Mouse (Mus musculus) lung, embryonic 15.5 days (tissue): Measurements from ENCODE around the gene Nab2. TPM values are rescaled to one million over a fixed set of nuclear protein-coding genes. Genes with fewer than 3 reads are reported as not detected.

Experiments used
- ATAC-seq: fragments of 200-750 bp; cut with Nextera tagmentation; 2 replicates; pipeline ENCODE4 v1.8.0; 2017; ENCODE audit warnings: moderate number of reproducible peaks, borderline replicate concordance; ENCODE audit not compliant: low FRiP score, low TSS enrichment; ENCODE audit errors: extremely low read depth
- H3K27ac ChIP-seq: fragments of 300-500 bp; sonication (generic); 2 replicates; pipeline ENCODE4 v1.5.1; 2015; ENCODE audit warnings: moderate library complexity, mild to moderate bottlenecking, inconsistent platforms
- H3K27me3 ChIP-seq: fragments of 300-500 bp; sonication (generic); 2 replicates; pipeline ENCODE4 v1.6.1; 2015; ENCODE audit warnings: inconsistent platforms
- H3K36me3 ChIP-seq: fragments of 300-500 bp; sonication (generic); 2 replicates; pipeline ENCODE4 v1.6.1; 2015; ENCODE audit warnings: inconsistent platforms
- H3K4me1 ChIP-seq: fragments of 300-500 bp; sonication (generic); 2 replicates; pipeline ENCODE4 v1.6.1; 2015; ENCODE audit warnings: inconsistent platforms
- H3K4me2 ChIP-seq: fragments of 300-500 bp; sonication (generic); 2 replicates; pipeline ENCODE4 v1.6.1; 2015; ENCODE audit warnings: inconsistent platforms, mild to moderate bottlenecking, moderate library complexity
- H3K4me3 ChIP-seq: fragments of 300-500 bp; sonication (generic); 2 replicates; pipeline ENCODE4 v1.5.1; 2015; ENCODE audit warnings: mild to moderate bottlenecking, inconsistent platforms
- H3K9ac ChIP-seq: fragments of 300-500 bp; sonication (generic); 2 replicates; pipeline ENCODE4 v1.6.1; 2015; ENCODE audit warnings: inconsistent platforms
- H3K9me3 ChIP-seq: fragments of 300-500 bp; sonication (generic); 2 replicates; pipeline ENCODE4 v1.6.1; 2016; ENCODE audit warnings: inconsistent platforms
- WGBS: fragments of 180-500 bp; shearing (Covaris S2); methylation state at CpG from one replicate; pipeline ENCODE4 v1.1.7; 2015; 5-methylcytosine and 5-hydroxymethylcytosine counted together
- polyA plus RNA-seq: library from polyadenylated mRNA; unstranded; fragments of >200 nt; fragmentation: Nextera tagmentation; extraction: Ambion mirVana; gene quantifications from 2 replicates; pipeline ENCODE4 v1.2.1, GENCODE M21; 2015

Nab2 gene
- polyA plus RNA-seq, 1 experiment from 2014 or later: 15.4 TPM

DNA sequence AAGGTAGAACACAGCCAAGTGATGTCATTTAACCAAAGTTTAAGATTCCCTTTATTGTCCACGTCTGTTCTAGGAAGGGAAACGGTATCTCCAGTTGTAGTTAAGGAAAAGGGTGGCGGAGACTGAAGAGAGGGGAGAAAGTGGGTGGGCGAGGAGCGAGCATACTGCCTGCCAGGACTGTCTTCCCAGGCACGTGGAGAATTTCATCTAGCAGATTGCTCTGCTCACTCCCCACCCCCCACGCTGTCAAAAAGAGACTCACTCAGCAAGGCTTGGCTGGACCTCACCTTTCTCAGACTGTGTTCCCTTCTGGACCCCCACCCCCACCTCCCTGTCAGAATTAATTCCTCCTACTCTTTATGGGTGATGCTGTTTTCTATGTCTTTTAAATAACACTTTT is 802 bp upstream of the Nab2 start:
- Histone ChIP-seq H3K9ac (no peak overlapping the region), H3K36me3 (peaks cover 5% of the 10 kb centered on the region; the same call in 1 of the 2 replicates), H3K4me1 (peaks cover 36% of the 10 kb centered on the region), H3K4me3 (peak overlapping the region; percentile 75), H3K9me3 (no peaks in the 10 kb centered on the region), H3K4me2 (peak overlapping the region; percentile 81), H3K27ac (peak overlapping the region; percentile 100), H3K27me3 (no peaks in the 10 kb centered on the region)
- ATAC-seq: no peak
- 11% methylated on average over 7 of the region's 7 CpGs for WGBS

DNA sequence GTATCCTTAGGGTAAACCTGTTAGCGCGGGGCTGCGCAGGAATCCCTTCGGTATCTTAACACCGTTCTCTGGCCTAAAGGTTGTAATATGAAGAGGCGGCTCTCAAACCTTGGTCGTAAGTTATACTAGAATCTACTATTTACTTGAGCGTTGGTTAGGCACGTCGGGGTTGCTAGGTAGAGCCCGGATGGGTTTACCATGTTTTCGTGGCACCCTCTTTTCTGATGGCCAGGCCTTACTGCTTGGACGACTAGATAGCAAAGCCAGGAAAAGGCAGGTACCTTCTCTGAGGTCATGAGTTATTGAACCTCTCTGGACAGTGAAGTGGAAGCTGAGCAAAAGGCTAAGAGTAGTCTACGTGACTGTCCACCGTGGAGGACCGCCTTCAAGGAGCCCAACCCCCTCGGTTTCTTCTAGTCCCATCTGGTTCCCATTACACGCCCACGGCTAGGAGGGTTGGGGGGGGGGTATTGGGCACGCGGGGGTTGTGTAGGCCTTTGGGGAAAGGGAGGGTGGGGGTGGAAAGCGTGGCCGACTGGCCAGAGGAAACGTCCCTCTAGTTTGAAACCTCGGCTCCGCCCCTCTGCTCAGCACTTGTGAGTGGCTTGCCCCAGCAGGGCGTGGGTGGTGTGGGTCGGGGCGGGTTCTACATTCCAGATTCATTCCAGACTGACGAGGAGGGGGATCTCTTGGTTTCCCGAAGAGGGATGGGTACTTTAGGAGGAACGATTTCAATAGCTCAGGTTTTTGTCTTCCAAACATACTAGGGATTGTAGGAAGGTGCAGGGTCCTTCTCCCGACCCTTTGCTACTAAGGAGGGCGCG is 887 bp downstream of the Nab2 start:
- peak overlapping the region; percentile 75 for H3K4me3 ChIP-seq
- no peaks in the 10 kb centered on the region for H3K9me3 ChIP-seq
- peak overlapping the region; percentile 81 for H3K4me2 ChIP-seq
- H3K4me1 ChIP-seq: peaks cover 52% of the 10 kb centered on the region
- peak; percentile 76 for ATAC-seq
- H3K27me3 ChIP-seq: no peaks in the 10 kb centered on the region
- peak overlapping the region; percentile 88 for H3K9ac ChIP-seq
- WGBS: 1% methylated on average over 35 of the region's 35 CpGs
- peaks cover 17% of the 10 kb centered on the region for H3K36me3 ChIP-seq
- peak overlapping the region; percentile 100 for H3K27ac ChIP-seq

GRCm38 (mm10) chr10:127666501-127667268 is 1.7 kb downstream of the Nab2 start, which contains the start of gene Nemp1:
Gene Nemp1 (plus strand): TSS chr10:127666901.
- peaks cover 17% of the 10 kb centered on the region for H3K36me3 ChIP-seq
- peak; percentile 72 for ATAC-seq
- peak within 1 kb of the TSS; percentile 75 for H3K4me3 ChIP-seq
- WGBS: under 1% methylated on average over 61 of the region's 73 CpGs
- no peaks in the 10 kb centered on the region for H3K9me3 ChIP-seq
- H3K4me2 ChIP-seq: peak within 1 kb of the TSS; percentile 81
- peak within 1 kb of the TSS; percentile 88 for H3K9ac ChIP-seq
- no peaks in the 10 kb centered on the region for H3K27me3 ChIP-seq
- H3K4me1 ChIP-seq: peaks cover 60% of the 10 kb centered on the region
- peak within 1 kb of the TSS; percentile 100 for H3K27ac ChIP-seq

DNA sequence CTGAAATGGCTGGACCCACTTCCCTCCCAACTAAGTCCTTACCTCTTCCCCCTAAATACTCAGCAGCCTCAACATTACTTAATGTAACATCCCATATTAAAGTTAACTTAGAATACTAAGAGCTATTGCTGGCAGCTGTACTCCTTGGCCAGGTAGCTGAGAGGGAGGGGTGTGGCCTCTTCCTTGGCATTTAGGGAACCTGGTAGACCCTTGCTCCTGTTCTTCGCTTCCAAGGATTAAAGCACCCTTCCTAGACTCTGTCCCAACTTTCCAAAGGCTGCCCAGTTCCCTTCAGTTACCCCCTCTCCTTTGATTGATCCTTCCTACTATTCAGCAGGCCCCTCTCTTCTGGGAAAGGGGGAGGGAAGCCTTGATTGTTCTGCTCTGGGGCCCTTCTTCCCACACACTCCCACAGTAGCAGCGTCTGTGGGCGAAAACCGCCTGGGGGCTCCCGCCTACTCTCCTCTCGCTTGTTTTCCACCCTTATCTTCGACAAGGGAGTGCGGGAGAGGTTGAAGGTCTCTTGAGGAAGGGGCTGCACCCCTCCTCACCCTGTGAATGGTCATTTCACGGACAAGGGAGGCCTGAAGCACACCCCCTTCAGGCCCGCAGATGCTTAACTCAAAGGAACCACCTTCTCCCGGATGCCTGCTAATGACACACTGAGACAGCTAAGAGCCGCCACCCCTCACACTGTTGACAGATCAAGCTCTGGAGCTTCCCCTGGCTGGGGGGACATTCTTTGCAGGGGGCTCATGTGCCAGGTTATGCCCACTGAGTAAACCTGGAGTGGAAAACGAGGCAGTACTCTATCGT is 2.8 kb downstream of the Nab2 start:
- Histone ChIP-seq H3K9me3 (no peaks in the 10 kb centered on the region), H3K4me2 (peak overlapping the region; percentile 81), H3K36me3 (peaks cover 26% of the 10 kb centered on the region), H3K27me3 (no peaks in the 10 kb centered on the region), H3K4me3 (peak overlapping the region; percentile 75), H3K27ac (peak overlapping the region; percentile 100), H3K4me1 (peaks cover 72% of the 10 kb centered on the region), H3K9ac (peak overlapping the region; percentile 88)
- ATAC-seq: no peak
- WGBS: 5% methylated on average over 14 of the region's 14 CpGs

GRCm38 (mm10) chr10:127664891-127665290 is 3.5 kb downstream of the Nab2 start:
- H3K4me2 ChIP-seq: peak overlapping the region; percentile 81
- peaks cover 32% of the 10 kb centered on the region for H3K36me3 ChIP-seq
- no peak for ATAC-seq
- H3K9ac ChIP-seq: peak overlapping the region; percentile 88; the same call in 1 of the 2 replicates
- no peaks in the 10 kb centered on the region for H3K9me3 ChIP-seq
- H3K27me3 ChIP-seq: no peaks in the 10 kb centered on the region
- WGBS: 42% methylated on average over 13 of the region's 13 CpGs
- peak overlapping the region; percentile 2; the same call in 1 of the 2 replicates for H3K27ac ChIP-seq
- peak overlapping the region; percentile 75 for H3K4me3 ChIP-seq
- peaks cover 71% of the 10 kb centered on the region for H3K4me1 ChIP-seq

DNA sequence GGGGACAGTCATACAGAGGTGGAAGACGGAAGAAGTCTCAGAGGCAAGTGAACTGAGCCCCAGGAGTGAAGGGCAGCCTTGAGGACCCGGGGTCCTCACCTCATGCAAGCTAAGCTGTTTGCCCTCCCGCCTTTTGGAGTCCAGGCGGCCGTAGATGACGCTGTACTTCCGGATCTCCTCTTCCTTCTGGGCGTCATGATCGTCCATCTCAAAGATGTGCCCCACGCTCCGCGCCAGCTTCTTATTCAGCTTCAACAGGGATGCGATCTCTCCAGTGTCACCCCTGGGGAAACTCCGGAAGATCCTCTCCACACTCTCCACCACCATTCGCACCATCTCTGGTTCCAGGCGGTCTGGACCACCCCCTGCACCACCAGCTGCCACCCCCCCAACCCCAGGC is 4.2 kb downstream of the Nab2 start:
- Histone ChIP-seq H3K4me1 (peaks cover 68% of the 10 kb centered on the region), H3K9ac (peak overlapping the region; percentile 29; the same call in 1 of the 2 replicates), H3K36me3 (peaks cover 39% of the 10 kb centered on the region), H3K27me3 (no peaks in the 10 kb centered on the region), H3K4me2 (peak overlapping the region; percentile 81), H3K27ac (peak overlapping the region; percentile 92), H3K4me3 (peak overlapping the region; percentile 75), H3K9me3 (no peaks in the 10 kb centered on the region)
- WGBS: 43% methylated on average over 16 of the region's 16 CpGs
- no peak for ATAC-seq

DNA sequence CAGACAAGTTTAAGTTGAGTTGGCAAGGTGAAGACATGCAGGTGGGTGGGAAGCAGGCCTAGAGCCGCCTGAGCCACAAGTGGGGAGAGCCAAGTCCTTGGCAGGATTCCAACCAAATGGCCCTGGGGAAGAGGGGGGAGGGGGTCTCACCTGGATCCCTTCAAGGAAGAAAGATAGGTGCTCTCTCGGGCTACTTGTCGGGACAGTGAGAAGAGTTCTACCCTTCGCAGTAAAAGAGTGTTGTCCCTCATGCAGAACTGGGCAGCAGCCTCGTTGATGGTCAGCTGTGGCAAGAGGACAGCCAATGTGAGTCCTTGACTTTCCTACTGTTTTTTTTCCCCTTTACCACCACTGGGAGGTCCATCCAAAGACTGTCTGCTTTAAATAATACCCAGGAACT is 4.8 kb downstream of the Nab2 start:
- Histone ChIP-seq H3K27ac (peak overlapping the region; percentile 92), H3K36me3 (peaks cover 42% of the 10 kb centered on the region), H3K9ac (no peak overlapping the region), H3K4me3 (0 out of 2 replicates have a peak overlapping the region, but pooled peaks have one; percentile 27), H3K27me3 (no peaks in the 10 kb centered on the region), H3K4me2 (peak overlapping the region; percentile 81), H3K9me3 (no peaks in the 10 kb centered on the region), H3K4me1 (peaks cover 64% of the 10 kb centered on the region)
- WGBS: 22% methylated on average over 5 of the region's 5 CpGs
- ATAC-seq: no peak

DNA sequence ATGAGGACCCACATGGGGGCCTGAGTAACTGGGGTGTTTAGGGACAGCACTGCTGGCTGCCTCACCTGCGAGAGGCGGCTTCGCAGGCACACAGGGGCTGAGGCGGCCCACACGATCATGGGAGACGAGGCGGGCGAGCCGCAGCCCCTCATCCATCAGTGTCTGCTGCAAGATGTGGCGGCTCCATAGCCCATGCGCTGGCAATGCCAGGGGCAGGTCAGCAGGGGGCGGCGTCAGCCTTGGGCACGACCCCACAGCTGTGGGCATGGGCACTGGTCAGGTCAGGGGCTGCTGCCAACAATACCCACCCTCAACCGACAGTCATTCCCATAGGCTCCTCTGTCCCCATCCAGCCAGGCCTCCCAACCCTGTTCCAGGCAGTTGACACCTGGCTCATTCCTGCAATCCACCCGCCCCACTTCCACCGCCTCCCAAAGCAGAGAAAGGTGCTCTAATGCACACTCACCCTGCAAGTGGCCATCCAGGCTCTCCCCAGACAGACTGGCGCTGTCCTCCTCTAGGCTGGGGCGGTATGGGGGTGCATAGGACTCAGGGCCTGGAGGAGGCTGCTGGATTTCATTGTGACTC is 5.6 kb downstream of the Nab2 start:
- Histone ChIP-seq H3K36me3 (peaks cover 46% of the 10 kb centered on the region), H3K27me3 (no peaks in the 10 kb centered on the region), H3K27ac (peak overlapping the region; percentile 92), H3K4me1 (peaks cover 68% of the 10 kb centered on the region), H3K4me2 (peak overlapping the region; percentile 81), H3K9me3 (no peaks in the 10 kb centered on the region), H3K4me3 (peak overlapping the region; percentile 27), H3K9ac (peak overlapping the region; percentile 25)
- no peak for ATAC-seq
- 24% methylated on average over 19 of the region's 19 CpGs for WGBS

- 4% methylated on average over 16 of the region's 16 CpGs for WGBS
Measured at GRCm38 (mm10) chr10:127661915-127662663, 6.3 kb downstream of the Nab2 start.

DNA sequence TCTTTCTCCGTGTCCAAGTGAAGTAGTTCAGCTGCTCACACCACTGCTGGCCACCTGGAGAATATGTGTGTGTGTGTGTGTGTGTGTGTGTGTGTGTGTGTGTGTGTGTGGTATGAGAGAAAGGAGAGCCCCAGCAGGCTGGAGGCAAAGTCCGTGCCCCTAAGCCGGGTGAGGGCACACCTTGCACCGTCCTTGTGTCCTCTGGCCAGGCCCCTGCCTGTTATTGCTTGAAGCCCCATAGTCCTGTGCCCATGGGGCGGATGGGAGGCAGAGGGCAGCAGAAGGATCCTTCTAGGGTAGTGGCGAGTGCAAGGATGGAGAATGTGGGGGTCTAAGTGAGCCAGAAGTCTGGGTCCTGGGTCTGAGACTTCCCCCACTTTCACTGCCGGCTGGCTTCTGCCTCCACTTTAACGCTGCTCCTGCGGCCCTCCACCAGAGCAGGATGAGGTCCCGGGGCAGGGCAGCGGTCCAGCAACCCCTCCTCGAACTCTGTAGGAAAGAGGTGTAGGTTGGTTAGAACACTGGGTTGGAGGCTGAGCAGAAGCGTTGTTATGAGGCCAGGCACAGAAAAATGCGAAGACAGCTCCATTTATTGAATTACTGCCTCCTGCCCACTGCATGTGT is 7.0 kb downstream of the Nab2 start:
- no peak for ATAC-seq

More at GRCm38 (mm10) chr10:127661915-127662663, 6.3 kb downstream of the Nab2 start:
- H3K9me3 ChIP-seq: no peaks in the 10 kb centered on the region
- H3K4me1 ChIP-seq: peaks cover 65% of the 10 kb centered on the region
- H3K4me2 ChIP-seq: peak overlapping the region; percentile 81
- H3K4me3 ChIP-seq: peak overlapping the region; percentile 27
- H3K27ac ChIP-seq: peak overlapping the region; percentile 92
- H3K9ac ChIP-seq: peak overlapping the region; percentile 30
- no peaks in the 10 kb centered on the region for H3K27me3 ChIP-seq
- ATAC-seq: peak; percentile 52
- peaks cover 49% of the 10 kb centered on the region for H3K36me3 ChIP-seq

More for the DNA sequence above, 7.0 kb downstream of the Nab2 start:
- Histone ChIP-seq H3K27ac (peak overlapping the region; percentile 92), H3K36me3 (peaks cover 52% of the 10 kb centered on the region), H3K9me3 (no peaks in the 10 kb centered on the region), H3K27me3 (no peaks in the 10 kb centered on the region), H3K4me3 (peak overlapping the region; percentile 27), H3K9ac (peak overlapping the region; percentile 30), H3K4me1 (peaks cover 62% of the 10 kb centered on the region), H3K4me2 (peak overlapping the region; percentile 81)
- 17% methylated on average over 13 of the region's 14 CpGs for WGBS
